Mouse (Mus musculus): ENCODE data around the gene Stmn1.

- TF ChIP-seq GATA1 (IDR thresholded peaks at IDR 0.05; ENCODE audit: borderline replicate concordance, low read length) (no peak), FLI1 (IDR thresholded peaks at IDR 0.05; ENCODE audit: low read length) (no peak)
Measured at GRCm38 (mm10) chr4:134473764-134474163, 5.6 kb downstream of the Stmn1 start.
